Mouse (Mus musculus) olfactory bulb, adult 2 months (tissue): Measurements from ENCODE around the gene Gm21304.
"Not testable (repeated sequence)": the region's sequence is repeated elsewhere in the genome, so short reads cannot be mapped to it uniquely, and the experiment has no call there.

Experiments
- CTCF ChIP-seq: fragments of 200-500 bp; IDR thresholded peaks from 2 replicates; pipeline ENCODE4 v1.5.1; 2012; ENCODE audit warnings: low read depth, mild to moderate bottlenecking, low read length, moderate library complexity; ENCODE audit not compliant: insufficient read depth
- POLR2A ChIP-seq: fragments of 200-500 bp; IDR thresholded peaks from 2 replicates; pipeline ENCODE4 v1.6.1; 2012; ENCODE audit warnings: mild to moderate bottlenecking, low read depth, low read length, moderate library complexity; ENCODE audit not compliant: insufficient read depth

GRCm38 (mm10) chr10:104185233-104185632 is 16.9 kb downstream of the Gm21304 start, which contains the start of gene Gm20765:
- TF ChIP-seq POLR2A, CTCF: not testable (repeated sequence)
